Mouse (Mus musculus): Measurements from ENCODE around the gene Ikzf4.

- TF ChIP-seq CTCF (IDR thresholded peaks at IDR 0.05; ENCODE audit: control insufficient read depth, insufficient read depth, low read length) (no peak), POLR2A (IDR thresholded peaks at IDR 0.05; ENCODE audit: borderline replicate concordance, control insufficient read depth, low read depth, low read length) (no peak)
Observed at GRCm38 (mm10) chr10:128657844-128658243, 12.1 kb upstream of the Ikzf4 start.

Measured in bone marrow, adult 2 months (tissue).